Mouse (Mus musculus): ENCODE measurements at regions not wholly inside any gene's neighbourhood (a gene's known extent, or its start where the extent isn't known, plus 50 kb on each side); places are given as distances from the start of the nearest gene placed in this dataset.

DNA sequence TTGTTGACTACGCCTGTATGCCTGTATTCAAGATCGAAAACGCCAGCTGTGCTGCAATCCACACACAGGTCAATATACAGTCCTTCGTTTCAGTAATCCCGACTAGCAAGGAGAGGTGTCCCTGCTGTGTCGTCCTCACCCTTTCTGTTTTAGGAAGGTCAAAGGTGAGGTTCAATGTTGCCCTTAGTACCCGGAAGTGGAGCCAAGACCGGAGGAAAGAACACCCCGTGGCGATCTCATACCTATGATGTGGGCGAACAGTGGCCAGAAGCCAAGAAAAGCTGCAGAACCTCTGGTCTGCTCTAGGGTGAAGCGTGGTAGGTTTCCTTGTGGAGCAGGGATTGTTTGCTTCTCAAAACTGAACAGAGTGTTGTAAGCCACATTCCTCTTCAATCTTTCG lies 217.9 kb upstream of the Nr2f2 start:
- DNase-seq (ENCODE audit: low spot score in 2 of 2): no peak

DNA sequence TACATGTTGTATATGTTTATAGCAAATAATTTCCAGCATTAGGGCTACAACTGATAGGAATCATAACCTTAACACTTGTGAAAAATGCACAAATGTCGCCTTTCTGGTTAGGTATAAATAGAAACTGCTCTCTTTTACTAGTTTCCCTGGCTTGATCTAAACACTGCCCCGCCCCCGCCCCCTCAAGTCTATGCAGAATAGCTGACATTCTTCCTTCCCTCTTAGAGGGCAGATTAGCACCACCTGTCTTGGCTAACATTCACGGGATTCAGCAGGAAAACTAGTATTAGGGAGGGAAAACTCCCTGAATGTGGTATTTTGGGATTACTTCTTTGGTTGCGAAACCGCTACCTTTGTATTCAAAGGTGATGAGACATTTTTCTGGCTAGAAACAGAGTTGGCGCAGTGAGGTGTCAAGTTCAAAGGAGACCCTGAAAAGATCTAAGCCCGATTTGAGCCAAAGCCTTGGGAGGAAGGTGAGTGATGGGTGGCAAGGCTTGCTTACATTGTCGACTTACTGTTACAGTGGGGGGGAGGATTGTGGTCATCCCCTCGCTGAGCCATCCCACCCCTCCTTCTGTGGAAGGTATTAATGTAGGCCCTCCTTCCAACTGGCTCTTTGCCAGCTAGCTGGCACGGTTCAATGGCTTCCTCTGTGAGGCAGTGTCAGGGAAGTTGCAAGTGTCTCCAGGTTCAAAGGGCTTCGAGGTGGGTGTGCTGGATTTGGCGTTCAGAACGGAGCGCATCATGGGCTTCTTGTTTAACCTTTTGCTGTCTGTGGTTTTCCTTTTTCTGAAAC lies 209.8 kb upstream of the Nr2f2 start:
- DNase-seq (ENCODE audit: low spot score in 2 of 2): no peak

DNA sequence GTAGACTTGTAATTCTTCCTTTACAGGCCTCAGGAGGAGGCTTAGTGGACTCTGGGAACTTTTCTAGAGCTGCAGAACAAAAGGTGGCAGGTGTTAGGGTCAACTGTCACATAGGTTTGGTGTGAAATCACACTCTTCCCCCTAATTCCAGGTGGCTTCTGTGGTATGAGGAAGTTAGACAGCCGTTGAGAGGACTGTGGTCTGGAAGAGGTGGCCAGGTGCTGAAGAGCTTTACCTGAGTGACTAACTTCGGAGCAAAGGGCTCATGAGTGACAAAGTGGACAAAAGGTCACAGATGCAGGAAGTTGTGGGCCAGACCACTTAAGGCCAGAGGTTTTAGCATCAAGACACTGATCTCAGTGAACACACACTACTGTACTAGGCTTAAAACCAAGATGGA lies 209.1 kb upstream of the Nr2f2 start:
- no peak for DNase-seq (ENCODE audit: low spot score in 2 of 2)

DNA sequence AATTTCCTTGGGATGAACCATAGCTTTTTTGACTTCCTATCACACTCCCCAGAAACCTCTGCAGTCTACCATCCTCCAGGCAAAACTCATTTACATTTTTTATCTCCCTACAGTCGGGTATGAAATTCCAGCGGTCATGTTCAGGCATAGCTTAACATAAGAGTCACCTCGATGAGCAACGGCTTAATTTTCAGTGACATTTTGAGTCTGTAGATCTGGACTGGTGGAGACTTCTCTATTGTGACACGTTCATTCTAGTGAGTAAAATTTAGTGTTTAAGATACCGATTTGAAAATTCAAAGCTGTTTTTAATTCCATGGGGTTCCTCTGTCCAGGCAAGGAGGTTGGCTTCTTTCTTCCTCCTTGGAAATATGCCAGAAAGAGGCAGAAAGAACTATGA lies 207.7 kb upstream of the Nr2f2 start:
- DNase-seq (ENCODE audit: low spot score in 2 of 2): no peak

DNA sequence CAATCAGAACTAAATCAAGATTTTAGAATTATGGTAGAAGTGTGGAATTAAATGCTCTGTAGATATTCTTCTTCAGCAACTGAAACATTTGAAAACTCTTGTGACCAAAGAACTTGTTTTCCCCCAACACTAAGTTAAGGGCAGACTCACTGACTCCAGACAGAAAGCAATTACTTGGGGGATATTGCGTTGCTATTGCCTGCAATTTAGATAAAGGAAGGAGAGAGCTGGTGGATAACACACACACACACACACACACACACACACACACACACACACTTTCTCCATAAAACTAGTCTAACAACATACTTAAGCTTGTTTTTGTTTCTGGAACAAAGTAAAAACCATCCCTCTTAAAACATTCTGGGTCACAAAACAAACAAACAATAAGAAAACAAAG lies 198.5 kb upstream of the Nr2f2 start:
- no peak for DNase-seq (ENCODE audit: low spot score in 2 of 2)

DNA sequence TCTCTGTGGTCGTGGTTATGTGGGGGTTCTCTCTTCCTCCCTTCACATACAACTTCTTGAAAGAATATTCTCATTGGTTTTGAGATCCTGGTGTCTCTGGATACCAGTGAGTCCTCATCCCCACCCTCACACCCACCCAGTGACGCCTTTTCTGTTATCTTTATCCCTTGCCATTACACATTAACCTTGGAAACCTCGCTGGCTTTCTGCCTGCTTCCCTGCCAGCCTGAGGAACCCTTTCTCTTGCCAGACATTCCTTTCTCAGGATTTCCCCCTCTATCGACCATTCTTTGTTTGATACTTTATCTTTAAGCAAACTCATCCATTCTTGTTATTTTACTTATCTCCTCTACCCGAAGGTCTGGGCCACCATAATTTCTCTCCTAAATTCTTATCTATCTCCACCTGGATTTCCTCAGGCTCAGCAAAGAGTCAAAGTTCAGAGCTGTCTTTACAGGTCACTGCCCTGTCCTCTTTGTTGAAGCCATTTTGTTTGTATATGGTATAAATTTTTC lies 182.5 kb upstream of the Nr2f2 start:
- no peak for DNase-seq (ENCODE audit: low spot score in 2 of 2)

DNA sequence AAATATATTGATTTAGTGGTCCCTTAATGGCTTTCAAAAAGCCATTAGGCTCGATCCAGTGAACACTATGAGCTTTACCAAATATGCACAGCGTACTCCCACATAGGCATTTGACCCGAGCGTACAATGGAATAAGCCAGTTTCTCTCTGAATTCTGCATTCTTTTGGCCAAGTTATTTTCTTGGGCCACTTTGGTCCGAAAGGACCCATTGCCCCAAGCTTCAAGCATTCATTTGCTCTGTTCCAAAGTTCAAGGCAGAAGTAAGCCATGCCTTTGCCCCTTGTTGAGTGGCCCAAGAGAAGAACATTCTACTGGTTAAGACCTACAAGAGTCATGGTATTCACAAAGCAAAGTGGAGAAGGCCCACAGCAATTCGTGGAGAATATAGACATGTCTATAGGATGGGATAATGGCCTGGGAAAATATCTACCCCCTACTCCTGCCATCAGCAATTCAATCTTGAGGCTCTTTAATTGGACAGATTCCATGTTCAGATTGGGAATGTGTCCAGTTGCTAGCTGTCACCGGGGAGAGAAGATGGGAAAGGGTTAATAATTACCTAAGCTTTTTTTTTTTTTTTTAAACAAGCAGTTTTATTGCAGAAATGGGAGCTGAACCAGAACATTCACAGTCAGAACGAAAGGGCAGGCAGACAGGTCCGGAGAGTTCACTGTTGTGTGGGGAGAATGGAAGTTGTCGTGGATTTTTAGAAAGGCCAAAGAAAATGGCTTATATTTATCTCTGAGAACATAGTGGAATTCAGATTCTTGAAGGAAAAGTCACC lies 175.5 kb upstream of the Nr2f2 start:
- no peak for DNase-seq (ENCODE audit: low spot score in 2 of 2)

DNA sequence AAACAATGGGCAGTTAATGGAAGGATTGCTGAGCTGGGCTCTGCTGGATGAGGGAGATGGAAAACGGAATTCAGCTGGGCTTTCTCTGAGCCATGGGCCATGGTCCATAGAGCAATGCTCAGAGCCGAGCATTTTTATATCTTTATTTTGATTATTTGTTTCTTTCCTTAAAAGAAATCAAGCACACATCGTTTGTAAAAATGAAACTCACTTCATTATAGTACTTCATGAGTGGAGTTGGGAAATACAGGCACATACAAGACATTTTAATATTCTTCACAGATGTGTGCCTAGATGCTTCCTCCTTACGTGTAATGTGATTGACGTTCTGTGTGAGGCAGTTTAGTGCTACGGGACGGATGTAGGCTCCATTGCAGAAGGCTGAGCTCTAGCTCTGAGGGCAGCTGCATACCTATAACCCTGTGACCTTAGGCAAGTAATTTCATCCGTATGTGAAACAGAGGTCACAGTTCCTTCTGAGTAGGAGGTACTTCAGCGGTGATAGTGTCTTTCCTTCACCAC lies 172.6 kb upstream of the Nr2f2 start:
- DNase-seq (ENCODE audit: low spot score in 2 of 2): no peak

DNA sequence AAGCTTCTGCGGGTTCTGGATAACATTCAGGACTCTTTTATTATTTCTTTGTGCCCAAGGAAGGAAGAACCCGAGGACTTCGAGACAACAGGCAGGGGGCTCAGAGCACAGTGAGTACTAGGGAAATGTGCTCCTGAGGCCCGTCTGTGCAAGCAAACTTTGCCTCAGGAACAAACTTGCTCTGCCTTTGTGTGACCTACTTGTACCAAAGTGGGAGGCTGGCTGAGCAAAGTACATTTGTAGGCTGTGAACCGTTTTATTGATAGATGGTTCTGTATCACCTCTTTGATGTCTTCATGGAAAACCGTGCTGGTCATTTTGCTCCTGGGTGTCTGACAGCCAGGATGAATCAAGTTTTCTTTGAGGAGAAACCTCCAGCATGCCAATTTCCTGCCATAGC lies 169.5 kb upstream of the Nr2f2 start:
- DNase-seq (ENCODE audit: low spot score in 2 of 2): no peak

DNA sequence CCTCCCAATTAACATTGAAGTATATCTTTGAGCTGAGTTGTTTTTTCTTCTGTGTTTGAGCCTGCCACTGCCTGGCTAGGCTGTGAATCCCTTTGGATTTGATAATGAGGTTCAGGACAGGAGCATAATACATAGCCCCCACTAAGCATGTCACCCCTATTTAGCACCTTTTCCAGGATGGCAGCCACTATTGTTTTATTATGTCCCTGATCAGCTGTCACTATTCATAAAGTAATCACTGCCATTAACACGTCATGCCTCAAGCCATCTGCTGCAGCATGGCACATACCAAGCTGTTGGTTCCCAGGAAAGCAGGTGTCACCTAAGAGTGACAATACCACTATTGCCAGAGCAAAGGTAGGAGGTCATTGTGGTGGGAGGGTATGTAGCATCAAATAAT lies 167.0 kb upstream of the Nr2f2 start:
- DNase-seq (ENCODE audit: low spot score in 2 of 2): no peak

DNA sequence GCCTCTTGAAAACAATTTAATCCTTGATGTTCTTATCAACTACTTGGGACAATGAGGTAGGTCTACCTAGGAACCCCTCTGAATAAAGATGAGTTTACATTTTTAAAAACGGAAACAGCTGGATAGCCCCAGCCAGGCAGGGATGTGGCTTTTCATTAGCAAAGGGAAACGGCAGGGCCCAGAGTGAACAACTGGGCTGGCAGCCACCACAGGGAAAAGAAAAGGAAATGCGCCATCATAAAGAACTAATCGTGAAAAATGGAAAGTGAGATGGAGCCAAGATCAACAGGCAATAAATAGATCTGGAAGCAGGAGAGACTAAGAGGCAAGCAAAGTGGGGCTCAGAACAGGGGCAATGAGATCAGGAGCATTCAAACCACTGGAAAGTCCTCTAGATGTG lies 161.4 kb upstream of the Nr2f2 start:
- no peak for DNase-seq (ENCODE audit: low spot score in 2 of 2)

DNA sequence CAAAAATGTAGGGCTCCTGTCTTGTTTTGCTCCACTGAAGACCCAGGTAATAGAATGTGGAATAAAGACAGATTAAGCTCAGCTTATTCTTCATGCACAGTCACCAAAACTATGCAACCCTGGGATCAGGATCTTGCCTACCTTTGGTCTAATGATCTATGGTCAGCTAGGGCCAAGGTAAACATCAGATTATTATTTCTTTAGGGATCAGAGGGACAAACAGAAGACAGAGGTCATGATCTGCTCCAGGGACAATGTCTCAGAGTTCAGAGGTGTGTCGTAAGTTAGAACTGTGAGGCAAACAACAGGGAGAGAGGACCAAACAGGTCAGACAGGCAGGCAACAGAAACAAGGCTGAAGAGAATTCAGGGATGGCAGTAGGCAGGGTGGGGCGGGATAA lies 158.8 kb upstream of the Nr2f2 start:
- DNase-seq (ENCODE audit: low spot score in 2 of 2): no peak

DNA sequence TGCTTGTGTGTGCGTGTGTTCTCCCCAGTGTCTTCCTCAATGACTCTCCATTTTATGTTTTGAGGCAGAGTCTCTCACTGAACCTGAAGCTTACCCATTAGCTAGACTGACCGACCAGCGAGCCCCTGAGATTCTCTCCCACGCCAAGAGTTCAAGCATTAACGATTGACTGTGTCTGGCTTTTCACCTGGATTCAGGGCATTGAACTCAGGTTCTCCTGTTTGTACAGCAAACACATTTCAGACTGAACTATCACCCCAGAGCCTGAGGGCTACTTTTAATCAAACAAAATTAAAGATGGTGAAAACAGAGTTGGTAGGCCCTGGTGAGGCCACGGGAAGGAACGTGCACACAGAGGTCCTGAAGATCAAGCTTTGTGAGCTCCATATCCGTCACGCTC lies 158.2 kb upstream of the Nr2f2 start:
- no peak for DNase-seq (ENCODE audit: low spot score in 2 of 2)

DNA sequence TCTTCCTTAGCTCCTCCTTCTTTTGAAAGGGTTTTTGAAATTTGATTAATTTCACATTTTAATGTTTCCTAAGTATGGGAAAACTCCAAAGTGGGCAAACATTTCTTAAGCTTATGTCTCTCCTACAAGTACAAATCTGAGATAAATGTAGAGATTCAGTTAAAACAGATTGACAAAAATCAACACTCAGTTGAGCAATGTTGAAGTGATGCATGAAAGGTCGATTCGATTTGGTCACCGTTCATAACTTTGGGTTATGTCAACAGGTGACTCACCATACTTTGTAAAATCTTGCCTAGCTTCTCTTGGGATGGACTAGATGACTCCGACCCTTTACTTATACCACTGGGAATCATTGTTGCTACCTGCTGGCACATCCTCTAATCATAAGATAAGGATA lies 157.7 kb upstream of the Nr2f2 start:
- no peak for DNase-seq (ENCODE audit: low spot score in 2 of 2)

DNA sequence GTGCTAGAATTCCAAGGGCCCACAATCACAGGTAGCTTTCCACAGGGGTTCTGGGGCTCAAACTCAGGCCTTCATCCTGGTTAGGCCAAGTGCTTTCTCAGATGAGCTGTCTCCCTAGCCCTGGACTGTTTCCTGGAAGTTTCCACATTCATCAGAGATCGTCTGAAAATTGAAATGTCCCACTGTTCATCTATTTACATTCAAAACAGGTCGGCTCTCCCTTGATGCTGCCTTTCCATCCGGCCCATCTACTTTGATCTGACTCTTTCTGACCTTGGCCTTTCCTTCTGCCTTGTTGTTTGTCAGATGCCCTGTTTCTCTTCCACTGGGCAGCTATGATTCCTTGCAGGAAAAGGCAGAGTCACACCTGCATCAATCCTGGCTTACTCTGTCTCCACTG lies 150.2 kb upstream of the Nr2f2 start:
- no peak for DNase-seq (ENCODE audit: low spot score in 2 of 2)

DNA sequence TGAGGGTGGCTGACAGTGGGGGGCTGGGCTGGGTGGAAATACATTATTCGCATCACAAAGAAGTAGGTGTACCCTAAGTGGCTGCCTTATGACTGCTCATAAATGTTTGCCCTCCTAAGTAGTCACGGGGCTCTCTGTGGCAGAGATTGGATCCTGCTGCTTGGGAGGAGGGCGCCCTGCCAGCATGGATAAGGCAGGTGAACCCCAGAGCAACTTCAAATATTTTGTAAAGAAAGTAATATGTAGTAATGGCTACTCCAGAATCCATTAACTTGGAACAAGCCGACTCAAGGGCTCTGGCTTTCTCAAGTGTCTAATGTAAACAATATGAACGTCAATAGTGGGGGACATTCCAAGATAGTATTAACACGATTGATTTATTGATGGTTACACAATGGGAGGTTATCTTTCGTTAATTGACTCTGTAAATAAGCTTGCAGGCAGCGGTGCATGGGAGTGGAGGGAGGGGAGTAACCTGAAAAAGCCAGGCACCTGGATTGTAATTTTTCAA lies 148.9 kb upstream of the Nr2f2 start:
- no peak for DNase-seq (ENCODE audit: low spot score in 2 of 2)

DNA sequence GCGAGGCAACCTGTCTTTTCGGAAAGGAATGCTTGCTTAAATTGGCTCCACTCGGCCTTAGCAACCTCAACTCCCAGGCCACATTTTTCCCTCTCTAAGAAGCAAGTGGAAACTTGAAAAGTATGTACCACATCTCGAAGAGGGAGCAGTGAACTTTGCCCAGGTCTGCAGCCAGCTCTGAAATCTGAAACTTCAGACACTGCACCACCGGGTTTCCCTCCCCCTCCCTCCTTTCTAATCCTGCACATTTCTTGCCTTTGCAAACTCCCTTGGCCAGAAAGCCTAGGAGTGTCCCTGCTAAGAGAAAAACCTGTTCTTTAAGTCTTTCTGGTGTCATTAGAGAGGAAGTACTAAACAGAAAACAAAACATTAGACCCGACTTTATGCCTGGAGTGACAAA lies 148.1 kb upstream of the Nr2f2 start:
- no peak for DNase-seq (ENCODE audit: low spot score in 2 of 2)

DNA sequence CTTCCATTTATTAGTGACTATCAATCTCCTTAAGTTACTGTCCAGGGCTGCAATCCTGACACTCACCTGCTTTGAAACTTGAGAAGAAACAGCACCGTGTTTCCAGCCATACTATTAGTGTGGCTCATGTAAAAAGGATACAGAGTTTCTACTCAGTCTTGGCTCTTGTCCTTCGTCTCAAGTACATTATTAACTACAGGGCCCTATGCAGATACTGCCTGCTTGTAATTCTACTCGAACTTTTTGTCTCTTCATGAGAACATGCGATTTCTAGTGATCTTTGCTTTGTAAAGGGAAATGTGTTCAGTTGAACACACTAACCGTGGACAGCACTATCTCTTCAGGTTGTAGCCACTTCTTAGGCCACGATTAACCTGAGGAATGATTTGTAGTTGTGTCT lies 145.8 kb upstream of the Nr2f2 start:
- DNase-seq (ENCODE audit: low spot score in 2 of 2): no peak

DNA sequence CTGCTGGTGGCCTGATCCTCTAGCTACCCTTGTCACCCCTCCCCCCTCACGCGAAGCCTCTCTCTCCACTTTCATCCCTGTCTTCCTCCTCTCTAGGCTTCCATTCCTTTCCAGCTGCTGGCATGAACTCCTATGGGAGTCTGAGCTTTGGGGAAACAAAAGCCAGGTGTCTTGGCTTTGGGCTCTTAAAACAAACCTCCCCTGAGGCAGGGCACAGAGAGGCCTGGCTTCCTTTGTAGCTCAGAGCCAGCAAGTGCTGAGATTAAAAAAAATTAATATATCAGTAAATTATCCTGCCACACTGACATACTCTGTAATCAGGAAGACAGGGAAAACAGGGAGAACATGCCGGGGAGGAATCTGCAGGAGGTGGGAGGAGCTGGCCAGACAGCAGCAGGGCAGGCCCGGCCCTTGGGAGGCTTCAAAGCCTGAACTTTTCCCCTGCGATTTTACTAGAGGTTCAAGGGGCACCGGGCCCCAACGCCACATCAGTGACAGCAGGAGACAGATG lies 139.2 kb upstream of the Nr2f2 start:
- DNase-seq (ENCODE audit: low spot score in 2 of 2): no peak

DNA sequence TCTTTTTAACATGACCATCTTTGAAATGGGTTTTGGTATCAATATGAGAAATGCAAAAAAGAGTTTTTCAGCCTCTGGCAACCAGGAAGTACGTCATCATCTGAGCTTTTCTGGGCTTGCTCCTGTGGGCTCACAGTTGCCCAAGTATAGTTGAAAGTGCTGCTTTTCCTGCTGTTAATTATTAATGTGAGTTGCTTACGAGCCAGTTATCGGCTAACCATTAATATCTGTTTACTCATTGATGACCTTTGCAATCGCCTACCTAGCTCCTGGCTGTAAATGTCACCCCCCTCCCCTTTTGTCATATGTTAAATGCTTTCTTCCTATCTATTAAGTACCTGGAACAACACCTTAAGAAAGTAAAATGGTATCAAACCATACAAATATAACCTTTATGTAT lies 135.3 kb upstream of the Nr2f2 start:
- no peak for DNase-seq (ENCODE audit: low spot score in 2 of 2)

DNA sequence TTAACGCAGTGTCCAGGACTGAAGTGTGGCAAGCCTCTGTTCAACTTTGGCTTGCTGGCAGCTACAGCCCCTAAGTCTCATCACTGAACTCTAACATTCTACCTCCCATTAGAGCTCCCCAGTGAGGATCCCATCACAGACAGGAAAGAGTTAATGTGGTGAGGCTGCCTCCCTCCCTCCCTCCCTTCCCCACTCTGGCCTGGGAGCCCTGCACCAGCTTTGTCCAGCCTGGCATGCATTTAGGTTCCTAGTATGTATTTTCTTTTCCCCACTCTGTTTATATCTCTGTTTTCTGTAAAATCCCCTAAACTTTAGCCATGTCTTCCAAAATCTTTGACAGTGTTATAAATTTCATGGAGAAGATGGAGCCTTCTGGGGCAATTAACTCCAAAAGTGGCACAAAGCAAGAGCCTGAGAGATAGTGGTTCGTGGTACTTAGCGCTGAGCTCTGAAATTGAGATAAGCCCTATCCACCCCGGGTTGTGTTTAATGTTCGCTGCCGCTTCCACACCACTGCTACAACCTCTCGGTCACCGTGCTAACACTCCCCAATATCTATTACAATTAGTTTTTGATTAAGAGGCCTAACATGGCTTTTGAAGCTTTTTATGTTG lies 130.1 kb upstream of the Nr2f2 start:
- DNase-seq (ENCODE audit: low spot score in 2 of 2): no peak

DNA sequence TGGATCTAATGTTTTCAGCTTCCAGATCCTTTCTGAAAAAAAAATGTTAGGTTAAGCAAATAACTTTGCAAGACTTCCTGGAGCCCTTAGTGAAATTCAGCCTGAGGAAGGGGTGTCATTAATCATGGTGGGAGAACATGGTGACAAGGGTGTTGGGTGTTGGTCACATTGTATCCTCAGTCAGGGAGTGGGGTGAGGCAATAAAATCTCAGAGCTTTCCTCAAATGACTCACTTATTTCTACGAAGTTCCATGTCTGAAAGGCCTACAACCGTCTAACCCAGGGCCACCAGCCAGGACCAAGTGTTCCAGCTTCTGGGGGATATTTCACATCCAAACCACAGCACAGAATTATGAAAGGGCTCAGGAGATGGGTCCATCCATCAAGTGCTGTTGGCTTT lies 117.7 kb upstream of the Nr2f2 start:
- DNase-seq (ENCODE audit: low spot score in 2 of 2): no peak

Measured in right cerebral cortex, postnatal 36 days (tissue).